Mouse (Mus musculus): ENCODE data around the gene Tas2r122. TPM values are rescaled to one million over a fixed set of nuclear protein-coding genes. Genes with fewer than 3 reads are reported as not detected.
"Not testable (repeated sequence)": the region's sequence is repeated elsewhere in the genome, so short reads cannot be mapped to it uniquely, and the experiment has no call there.

Tas2r122 gene
- total RNA-seq (2021) = not detected

DNA sequence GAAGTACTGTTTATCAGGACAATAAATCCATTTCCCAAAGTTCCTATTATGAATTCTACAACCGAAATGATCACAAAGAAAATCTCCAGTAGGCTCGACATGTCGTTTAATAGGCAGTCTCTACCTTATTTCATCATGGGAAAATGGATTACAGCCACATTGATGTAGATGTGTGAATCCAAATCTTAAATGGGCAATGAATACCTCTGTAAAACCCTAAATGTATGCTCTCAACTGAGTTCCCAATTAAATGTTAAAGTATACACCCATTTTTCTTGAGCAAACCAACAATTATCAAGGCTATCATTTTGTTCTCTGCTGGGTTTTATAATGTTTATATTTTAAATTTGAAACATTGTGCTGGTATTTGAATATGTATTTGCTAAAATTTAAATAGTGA is at the start of gene Tas2r122:
Gene Tas2r122 (minus strand): TSS at position 101 of the 400 bp plus-strand sequence.
- intact Hi-C loops (cut with DNase I) = no loop called here

DNA sequence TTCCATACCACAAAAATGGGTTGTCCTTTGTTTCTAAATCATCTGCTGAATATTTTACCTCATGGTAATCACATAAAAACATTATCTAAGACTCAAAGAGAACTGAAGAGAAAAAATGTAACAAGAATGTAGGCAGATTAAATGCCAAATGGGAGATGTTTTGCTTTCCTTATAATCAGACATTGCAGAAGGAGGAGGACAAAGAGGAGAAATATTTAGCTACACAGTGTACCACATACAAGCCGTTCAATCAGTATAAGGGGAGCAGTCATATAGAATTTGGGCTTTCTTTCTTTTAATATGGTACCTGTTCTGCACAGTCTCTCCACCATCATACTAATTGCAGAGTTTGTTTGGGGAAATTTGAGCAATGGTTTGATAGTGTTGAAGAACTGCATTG is 42.7 kb upstream of the Tas2r122 start, which contains the start of gene Tas2r124:
Gene Tas2r124 (plus strand): TSS at position 301 of the 400 bp plus-strand sequence.
- intact Hi-C loops (cut with DNase I) = no loop called here
- no peak for DNase-seq (ENCODE audit: low spot score in 2 of 2)

More for the DNA sequence above, at the start of gene Tas2r122:
- no peak for DNase-seq (ENCODE audit: low spot score in 2 of 2)

DNA sequence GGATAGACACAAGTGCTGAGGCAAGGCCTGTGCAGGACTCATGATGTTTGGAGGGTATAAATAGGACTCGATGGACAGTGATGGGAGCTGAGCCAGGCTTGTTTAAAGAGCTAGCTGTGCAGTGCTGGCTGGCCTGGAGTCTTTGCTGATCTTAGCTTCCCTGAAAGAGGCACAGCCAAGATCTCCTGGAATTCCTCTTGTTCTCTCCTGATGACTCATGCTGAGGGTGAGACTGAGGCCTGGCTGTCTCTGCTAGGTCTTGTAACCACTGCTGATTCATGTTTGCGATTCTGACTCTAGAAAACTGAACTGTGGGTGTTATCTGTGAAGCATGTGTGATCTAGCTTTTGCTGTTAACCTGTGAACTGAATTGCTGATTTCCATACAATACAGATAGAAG is 38.5 kb upstream of the Tas2r122 start:
- intact Hi-C loops (cut with DNase I) = no loop called here
- DNase-seq (ENCODE audit: low spot score in 2 of 2) = no peak

DNA sequence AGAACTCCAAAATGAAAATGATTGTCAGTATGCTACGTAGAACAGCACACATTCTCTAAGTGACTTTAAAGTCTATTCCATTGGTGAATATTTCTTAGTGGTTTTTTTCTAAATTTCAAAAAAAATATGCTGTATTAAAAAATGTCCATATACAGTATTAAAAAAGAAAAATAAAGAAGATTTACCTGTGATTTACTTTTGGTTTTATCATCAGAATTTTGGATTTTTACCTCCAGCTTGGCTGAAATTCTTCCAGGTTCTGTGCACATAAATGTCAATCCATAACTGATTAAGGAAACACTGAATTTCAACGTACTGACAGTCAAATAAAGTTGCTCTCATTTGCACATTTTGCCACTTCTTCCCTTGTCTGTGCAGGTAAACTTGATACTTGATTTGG is 26.2 kb upstream of the Tas2r122 start, which contains the start of gene Tas2r115:
Gene Tas2r115 (minus strand): TSS at position 101 of the 400 bp plus-strand sequence.
- intact Hi-C loops (cut with DNase I) = no loop called here
- no peak for DNase-seq (ENCODE audit: low spot score in 2 of 2)

DNA sequence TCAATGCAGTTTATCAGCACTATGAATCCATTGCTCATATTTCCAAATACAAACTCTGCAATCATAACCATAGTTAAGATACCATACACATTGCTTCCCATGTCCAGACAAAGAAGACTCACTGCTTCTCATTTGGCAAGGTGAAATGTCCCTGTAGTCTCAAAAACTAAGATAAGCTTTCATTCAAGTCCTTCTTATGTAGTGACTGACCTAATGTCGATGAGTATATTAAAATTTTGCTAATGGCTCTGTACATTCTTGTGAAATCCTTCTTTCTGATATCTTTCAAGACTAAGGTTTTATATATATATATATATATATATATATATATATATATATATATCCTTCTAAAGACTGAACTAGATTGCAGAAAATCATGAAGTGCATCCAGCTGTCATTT is 10.8 kb downstream of the Tas2r122 start, which contains the start of gene Tas2r121:
Gene Tas2r121 (minus strand): TSS at position 101 of the 400 bp plus-strand sequence.
- intact Hi-C loops (cut with DNase I) = no loop called here

DNA sequence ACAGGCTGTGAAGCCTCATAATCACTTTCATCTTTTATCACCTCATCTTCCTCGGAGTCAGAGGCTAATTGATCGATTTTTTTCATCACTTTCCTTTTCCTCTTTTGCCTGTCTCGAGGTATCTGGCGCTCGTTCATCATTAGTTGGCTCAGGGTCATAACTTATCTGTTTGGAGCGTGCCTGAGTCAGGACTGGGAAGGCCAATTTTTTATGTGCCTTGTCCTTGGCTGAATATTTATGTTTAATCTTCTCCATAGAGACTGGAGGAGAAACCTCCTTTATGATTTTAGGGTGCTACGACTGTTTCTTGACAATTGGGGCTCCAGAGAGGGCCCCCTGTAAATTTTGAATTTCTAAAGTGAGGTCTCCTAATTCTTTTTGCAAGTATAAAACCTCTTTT is 20.1 kb downstream of the Tas2r122 start:
- intact Hi-C loops (cut with DNase I); DNase-seq (ENCODE audit: low spot score in 2 of 2): not testable (repeated sequence)

More for the DNA sequence above, 10.8 kb downstream of the Tas2r122 start, which contains the start of gene Tas2r121:
- DNase-seq (ENCODE audit: low spot score in 2 of 2) = no peak

Other genes with a start within 250 kb of the Tas2r122 start
- not detected for gene Prh1, start 142.1 kb downstream of the Tas2r122 start, total RNA-seq (2021)
- not detected for gene Prp2, start 116.0 kb downstream of the Tas2r122 start, total RNA-seq (2021)
- not detected for gene A630073D07Rik, start 60.4 kb downstream of the Tas2r122 start, total RNA-seq (2021)
- gene Tas2r120, start 55.0 kb downstream of the Tas2r122 start, total RNA-seq (2021) = not detected
- not detected for gene Tas2r121, start 10.9 kb downstream of the Tas2r122 start, total RNA-seq (2021)
- gene Tas2r115, start 26.1 kb upstream of the Tas2r122 start, total RNA-seq (2021) = not detected
- not detected for gene Tas2r124, start 42.8 kb upstream of the Tas2r122 start, total RNA-seq (2021)
- gene Tas2r102, start 50.2 kb upstream of the Tas2r122 start, total RNA-seq (2021) = not detected
- not detected for gene Tas2r136, start 66.2 kb upstream of the Tas2r122 start, total RNA-seq (2021)
- not detected for gene Tas2r117, start 90.9 kb upstream of the Tas2r122 start, total RNA-seq (2021)
- not detected for gene Tas2r123, start 135.2 kb upstream of the Tas2r122 start, total RNA-seq (2021)
- gene Tas2r116, start 143.5 kb upstream of the Tas2r122 start, total RNA-seq (2021) = not detected
- not detected for gene Tas2r110, start 156.1 kb upstream of the Tas2r122 start, total RNA-seq (2021)
- gene Tas2r113, start 181.1 kb upstream of the Tas2r122 start, total RNA-seq (2021) = not detected
- not detected for gene Tas2r125, start 197.7 kb upstream of the Tas2r122 start, total RNA-seq (2021)
- gene Tas2r129, start 239.2 kb upstream of the Tas2r122 start, total RNA-seq (2021) = not detected
- gene Tas2r131, start 246.0 kb upstream of the Tas2r122 start, total RNA-seq (2021) = not detected

All from left cerebral cortex, postnatal 36 days (tissue).